Comparison of ENCODE assay signal across 8 mouse cellular contexts in genomic region chr4:152226901-152227486, GRCm38 (mm10). TPM values are rescaled to one million over a fixed set of nuclear protein-coding genes. Genes with fewer than 3 reads are reported as not detected.
DNase-seq lines count a peak whose midpoint lies in the region; ATAC-seq lines count a peak whose summit lies in the region.

No protein-coding gene starts in this region.

- no peak for DNase-seq in forebrain, embryonic 10.5 days (ENCODE audit: extremely low spot score, low spot score)
- peak; percentile 9 for DNase-seq in adipocyte (ENCODE audit: low spot score)
- peak; percentile 68 to 69 for DNase-seq in heart, postnatal 10 days
- no peak for DNase-seq in limb, embryonic 10.5 days (ENCODE audit: low spot score)
- DNase-seq in testis, postnatal 10 days (ENCODE audit: low spot score): no peak
- DNase-seq in spleen, postnatal 36 days (ENCODE audit: low spot score in 2 of 2): no peak
- DNase-seq in thymus, postnatal 25 days: no peak

- no peak overlapping the region for H3K4me2 ChIP-seq in forebrain, embryonic 13.5 days

- intact Hi-C loops in heart, postnatal 10 days (cut with DNase I): no loop called here

- peaks cover 20% of the 10 kb centered on the region; the same call in 1 of the 2 replicates for H3K36me3 ChIP-seq in forebrain, embryonic 13.5 days (ENCODE audit: poor library complexity, severe bottlenecking)
- peaks cover 56% of the 10 kb centered on the region for H3K36me3 ChIP-seq in forebrain, embryonic 10.5 days (replicated peaks)
- H3K36me3 ChIP-seq in limb, embryonic 10.5 days: no peaks in the 10 kb centered on the region

- peak overlapping the region; percentile 26; the same call in 1 of the 2 replicates for H3K9ac ChIP-seq in forebrain, embryonic 13.5 days

- peak; percentile 36; the same call in 1 of the 2 replicates for ATAC-seq in forebrain, embryonic 13.5 days

- no peaks in the 10 kb centered on the region for H3K9me3 ChIP-seq in forebrain, embryonic 13.5 days (replicated peaks)
- no peaks in the 10 kb centered on the region for H3K9me3 ChIP-seq in forebrain, embryonic 10.5 days
- no peaks in the 10 kb centered on the region for H3K9me3 ChIP-seq in limb, embryonic 10.5 days (replicated peaks)

- H3K4me1 ChIP-seq in forebrain, embryonic 13.5 days: peaks cover 15% of the 10 kb centered on the region
- peaks cover 33% of the 10 kb centered on the region for H3K4me1 ChIP-seq in forebrain, embryonic 10.5 days
- peaks cover 16% of the 10 kb centered on the region for H3K4me1 ChIP-seq in limb, embryonic 10.5 days

- peak overlapping the region; percentile 48 for H3K27ac ChIP-seq in forebrain, embryonic 13.5 days
- H3K27ac ChIP-seq in forebrain, embryonic 10.5 days: no peak overlapping the region
- H3K27ac ChIP-seq in limb, embryonic 10.5 days: peak overlapping the region; percentile 7; the same call in 1 of the 2 replicates

- H3K27me3 ChIP-seq in forebrain, embryonic 13.5 days: no peaks in the 10 kb centered on the region
- peaks cover 12% of the 10 kb centered on the region for H3K27me3 ChIP-seq in forebrain, embryonic 10.5 days (ENCODE audit: poor library complexity, severe bottlenecking)
- no peaks in the 10 kb centered on the region for H3K27me3 ChIP-seq in limb, embryonic 10.5 days (ENCODE audit: low read depth, poor library complexity, severe bottlenecking)

- 86% methylated on average over 13 of the region's 13 CpGs for WGBS in forebrain, embryonic 13.5 days
- WGBS in forebrain, embryonic 10.5 days: 89% methylated on average over 13 of the region's 13 CpGs
- WGBS in limb, embryonic 10.5 days: 88% methylated on average over 13 of the region's 13 CpGs

- H3K4me3 ChIP-seq in forebrain, embryonic 13.5 days: no peak overlapping the region
- no peak overlapping the region for H3K4me3 ChIP-seq in forebrain, embryonic 10.5 days
- H3K4me3 ChIP-seq in limb, embryonic 10.5 days: no peak overlapping the region

RNA-seq across cellular contexts. Expression of gene Gpr153, which starts 47.0 kb away (rescaled TPM):
- polyA plus RNA-seq in forebrain, embryonic 13.5 days (2015; fragmentation: Nextera tagmentation; extraction: Ambion mirVana): 2.2 and 3.2 TPM in 2 replicates
- polyA plus RNA-seq in forebrain, embryonic 10.5 days (2016; fragmentation: Nextera tagmentation; extraction: Ambion mirVana): 2.5 and 3.0 TPM in 2 replicates
- 10 to 100 TPM; 30.2 to 31.3 TPM for total RNA-seq in heart, postnatal 10 days (2021)
- 1.4 and 3.0 TPM in 2 replicates for polyA plus RNA-seq in limb, embryonic 10.5 days (2016; fragmentation: Nextera tagmentation; extraction: Ambion mirVana)

RNA-seq across cellular contexts. Expression of gene Acot7, which starts 49.1 kb away (rescaled TPM):
- polyA plus RNA-seq in forebrain, embryonic 13.5 days (2015; fragmentation: Nextera tagmentation; extraction: Ambion mirVana): 126 and 135 TPM in 2 replicates
- polyA plus RNA-seq in forebrain, embryonic 10.5 days (2016; fragmentation: Nextera tagmentation; extraction: Ambion mirVana): 61.0 and 64.4 TPM in 2 replicates
- 10 to 100 TPM; 48.3 to 53.2 TPM for total RNA-seq in heart, postnatal 10 days (2021)
- 34.8 and 36.7 TPM in 2 replicates for polyA plus RNA-seq in limb, embryonic 10.5 days (2016; fragmentation: Nextera tagmentation; extraction: Ambion mirVana)

Comparison
In these comparisons a context has a peak if more than half of its experiments do, and no peak if none do; other contexts are left out.
1. DNase-seq: peak in adipocyte (single experiment) and heart, postnatal 10 days (2 of 2); none in forebrain, embryonic 10.5 days (single experiment), limb, embryonic 10.5 days (single experiment), testis, postnatal 10 days (single experiment), spleen, postnatal 36 days (0 of 2) and thymus, postnatal 25 days (single experiment).